Mouse (Mus musculus) lung, postnatal 0 days (tissue): ENCODE measurements around the gene Robo1.

Experiments
- CTCF ChIP-seq: IDR thresholded peaks from 2 replicates; pipeline ENCODE4 v1.5.1; 2016; ENCODE audit warnings: antibody characterized with exemption, mild to moderate bottlenecking
- EP300 ChIP-seq: IDR thresholded peaks from 2 replicates; pipeline ENCODE4 v1.6.1; 2016; ENCODE audit warnings: antibody characterized with exemption, mild to moderate bottlenecking, control low read depth

- TF ChIP-seq EP300, result no peak
- no peak for TF ChIP-seq CTCF
Measured at GRCm38 (mm10) chr16:72412879-72413278, 104.8 kb downstream of the Robo1 start.
